16 mouse cellular contexts compared by ENCODE assay signal in the genomic region with DNA sequence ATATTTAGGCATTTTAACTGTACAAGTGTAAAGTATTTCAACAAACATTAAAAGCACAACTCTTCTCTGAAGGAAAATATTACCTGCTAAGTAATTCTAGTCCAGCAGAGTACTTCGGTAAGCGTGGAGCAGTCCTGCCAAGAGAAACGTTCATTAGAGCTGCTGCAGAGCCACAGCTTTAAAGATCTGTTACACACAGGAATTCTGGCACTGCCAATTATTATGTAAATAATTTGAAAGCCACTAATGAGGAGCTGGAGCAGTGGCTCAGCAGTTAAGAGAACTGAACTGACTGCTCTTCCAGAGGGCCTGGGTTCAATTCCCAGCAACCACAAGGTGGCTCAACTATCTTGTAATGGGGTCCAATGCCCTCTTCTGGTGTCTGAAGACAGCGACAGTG.
"Had no signal": no experiment of that assay in that cellular context is flagged by ENCODE, and none has a peak within 500 bp of the region (broad histone marks: within the 10 kb centered on the region; RNA-seq: fewer than 3 reads in every experiment).

No protein-coding gene starts in this region.

- H3K27ac ChIP-seq: kidney, postnatal 0 days; layer of hippocampus, adult 2 months; limb, embryonic 15.5 days; liver, embryonic 14.5 days; lung, embryonic 15.5 days had no signal

- DNase-seq: kidney, postnatal 25 days; layer of hippocampus, adult 9-11 months; liver, postnatal 0 days; lung, postnatal 10 days; midbrain, embryonic 14.5 days; right cerebral cortex, postnatal 25 days; spleen, adult 18-20 months; thymus, adult 18-20 months; thymus, postnatal 36 days had no signal

- H3K4me2 ChIP-seq: limb, embryonic 15.5 days; liver, embryonic 11.5 days; lung, embryonic 15.5 days; midbrain, embryonic 11.5 days had no signal

- H3K9me3 ChIP-seq: limb, embryonic 15.5 days; lung, embryonic 15.5 days had no signal

- H3K9ac ChIP-seq: limb, embryonic 15.5 days; liver, embryonic 14.5 days; liver, postnatal 0 days; lung, embryonic 15.5 days had no signal

- H3K4me3 ChIP-seq: layer of hippocampus, adult 2 months; limb, embryonic 15.5 days; lung, embryonic 15.5 days had no signal

- H3K27me3 ChIP-seq: limb, embryonic 15.5 days; lung, embryonic 15.5 days had no signal

- ATAC-seq: liver, postnatal 0 days had no signal
